Mouse (Mus musculus) limb, embryonic 15.5 days (tissue): ENCODE results near the gene Larp6. TPM values are rescaled to one million over a fixed set of nuclear protein-coding genes. Genes with fewer than 3 reads are reported as not detected.

ENCODE experiments used
- ATAC-seq: fragments of 200-750 bp; cut with Nextera tagmentation; 2 replicates; pipeline ENCODE4 v1.8.0; 2017; ENCODE audit warnings: low read depth, moderate TSS enrichment; ENCODE audit not compliant: insufficient number of reproducible peaks, low FRiP score, low TSS enrichment
- H3K27ac ChIP-seq: fragments of 300-500 bp; sonication (generic); 2 replicates; pipeline ENCODE4 v1.5.1; 2015; ENCODE audit warnings: moderate library complexity, mild to moderate bottlenecking, inconsistent platforms
- H3K27me3 ChIP-seq: fragments of 300-500 bp; sonication (generic); 2 replicates; pipeline ENCODE4 v1.6.1; 2015; ENCODE audit warnings: inconsistent platforms
- H3K36me3 ChIP-seq: fragments of 300-500 bp; sonication (generic); 2 replicates; pipeline ENCODE4 v1.6.1; 2015; ENCODE audit warnings: inconsistent platforms
- H3K4me1 ChIP-seq: fragments of 300-500 bp; sonication (generic); 2 replicates; pipeline ENCODE4 v1.6.1; 2015; ENCODE audit warnings: inconsistent platforms
- H3K4me2 ChIP-seq: fragments of 300-500 bp; sonication (generic); 2 replicates; pipeline ENCODE4 v1.6.1; 2015; ENCODE audit warnings: mild to moderate bottlenecking, inconsistent platforms
- H3K4me3 ChIP-seq: fragments of 300-500 bp; sonication (generic); 2 replicates; pipeline ENCODE4 v1.5.1; 2015; ENCODE audit warnings: mild to moderate bottlenecking, inconsistent platforms
- H3K9ac ChIP-seq: fragments of 300-500 bp; sonication (generic); 2 replicates; pipeline ENCODE4 v1.6.1; 2015; ENCODE audit warnings: inconsistent platforms
- H3K9me3 ChIP-seq: fragments of 300-500 bp; sonication (generic); 2 replicates; pipeline ENCODE4 v1.6.1; 2016; ENCODE audit warnings: inconsistent platforms
- WGBS: fragments of 180-500 bp; shearing (Covaris S2); methylation state at CpG from one replicate; pipeline ENCODE4 v1.1.7; 2015; 5-methylcytosine and 5-hydroxymethylcytosine counted together
- polyA plus RNA-seq: library from polyadenylated mRNA; unstranded; fragments of >200 nt; fragmentation: Nextera tagmentation; extraction: Ambion mirVana; gene quantifications from 2 replicates; pipeline ENCODE4 v1.2.1, GENCODE M21; 2015

Larp6 gene
- polyA plus RNA-seq, 1 experiment from 2014 or later = 4.1 TPM

GRCm38 (mm10) chr9:60769711-60770111, 56.9 kb downstream of the Larp6 start:
- no peak overlapping the region for H3K27ac ChIP-seq
- H3K4me2 ChIP-seq = no peak overlapping the region
- no peaks in the 10 kb centered on the region for H3K9me3 ChIP-seq
- 0 out of 2 replicates have a peak, but pooled peaks cover 4% of the 10 kb centered on the region for H3K4me1 ChIP-seq
- 63% methylated on average over 6 of the region's 6 CpGs for WGBS
- no peak overlapping the region for H3K4me3 ChIP-seq
- ATAC-seq = no peak
- H3K9ac ChIP-seq = no peak overlapping the region
- no peaks in the 10 kb centered on the region for H3K36me3 ChIP-seq
- H3K27me3 ChIP-seq = no peaks in the 10 kb centered on the region

GRCm38 (mm10) chr9:60773713-60774112, 60.9 kb downstream of the Larp6 start:
- H3K4me3 ChIP-seq = no peak overlapping the region
- H3K27ac ChIP-seq = no peak overlapping the region
- H3K9ac ChIP-seq = no peak overlapping the region
- H3K27me3 ChIP-seq = no peaks in the 10 kb centered on the region
- no peaks in the 10 kb centered on the region for H3K9me3 ChIP-seq
- no peaks in the 10 kb centered on the region for H3K4me1 ChIP-seq
- no peak for ATAC-seq
- no peaks in the 10 kb centered on the region for H3K36me3 ChIP-seq
- WGBS = 84% methylated on average over 2 of the region's 2 CpGs
- H3K4me2 ChIP-seq = no peak overlapping the region

GRCm38 (mm10) chr9:60776899-60777298, 64.1 kb downstream of the Larp6 start:
- no peaks in the 10 kb centered on the region for H3K9me3 ChIP-seq
- no peaks in the 10 kb centered on the region for H3K4me1 ChIP-seq
- no peaks in the 10 kb centered on the region for H3K27me3 ChIP-seq
- no peaks in the 10 kb centered on the region for H3K36me3 ChIP-seq
- H3K27ac ChIP-seq = no peak overlapping the region
- no peak for ATAC-seq
- no peak overlapping the region for H3K9ac ChIP-seq
- H3K4me3 ChIP-seq = no peak overlapping the region
- no peak overlapping the region for H3K4me2 ChIP-seq
- WGBS = 78% methylated on average over 9 of the region's 9 CpGs

- H3K9me3 ChIP-seq = no peaks in the 10 kb centered on the region
- no peaks in the 10 kb centered on the region for H3K27me3 ChIP-seq
- ATAC-seq = no peak
- no peak overlapping the region for H3K4me3 ChIP-seq
- no peaks in the 10 kb centered on the region for H3K4me1 ChIP-seq
- no peak overlapping the region for H3K4me2 ChIP-seq
- no peak overlapping the region for H3K27ac ChIP-seq
- 82% methylated on average over 9 of the region's 9 CpGs for WGBS
- no peaks in the 10 kb centered on the region for H3K36me3 ChIP-seq
- no peak overlapping the region for H3K9ac ChIP-seq
Measured at GRCm38 (mm10) chr9:60782057-60782789, 69.4 kb downstream of the Larp6 start.

- Histone ChIP-seq H3K9me3 (no peaks in the 10 kb centered on the region), H3K4me2 (no peak overlapping the region), H3K27me3 (no peaks in the 10 kb centered on the region), H3K4me3 (no peak overlapping the region), H3K9ac (no peak overlapping the region), H3K36me3 (no peaks in the 10 kb centered on the region), H3K4me1 (no peaks in the 10 kb centered on the region), H3K27ac (no peak overlapping the region)
- no peak for ATAC-seq
- 60% methylated on average over 4 of the region's 4 CpGs for WGBS
Measured at GRCm38 (mm10) chr9:60785069-60785468, 72.3 kb downstream of the Larp6 start.

- Histone ChIP-seq H3K27me3 (no peaks in the 10 kb centered on the region), H3K9ac (no peak overlapping the region), H3K4me1 (no peaks in the 10 kb centered on the region), H3K36me3 (no peaks in the 10 kb centered on the region), H3K27ac (no peak overlapping the region), H3K9me3 (no peaks in the 10 kb centered on the region), H3K4me2 (no peak overlapping the region), H3K4me3 (no peak overlapping the region)
- WGBS = 12% methylated on average over 2 of the region's 2 CpGs
- ATAC-seq = no peak
Measured at GRCm38 (mm10) chr9:60787517-60788110, 74.8 kb downstream of the Larp6 start.

Other genes starting within 250 kb of the Larp6 start
- gene Thsd4, start 190.9 kb upstream of the Larp6 start, polyA plus RNA-seq = 27.9 and 31.6 TPM in 2 replicates
- gene Lrrc49, start 24.8 kb upstream of the Larp6 start, polyA plus RNA-seq = 13.0 and 15.1 TPM in 2 replicates
- gene Uaca, start 81.6 kb downstream of the Larp6 start, polyA plus RNA-seq = 33.8 and 37.2 TPM in 2 replicates